Mouse (Mus musculus): ENCODE measurements around the gene Spata48. TPM values are rescaled to one million over a fixed set of nuclear protein-coding genes. Genes with fewer than 3 reads are reported as not detected.

The Spata48 gene
- total and polyA plus RNA-seq, 3 experiments: 0.15 to 1.1 TPM; not detected in 1

GRCm38 (mm10) chr11:11555563-11555962, 93.7 kb downstream of the Spata48 start:
- Histone ChIP-seq H3K4me3 (ENCODE audit: control insufficient read depth in 1 of 2, insufficient read depth in 1 of 2, low read depth in 2 of 2, low read length in 2 of 2) (no peak overlapping the region), H3K9ac (ENCODE audit: control insufficient read depth, low read depth, low read length, poor library complexity, severe bottlenecking) (no peak overlapping the region), H3K27me3 (ENCODE audit: control insufficient read depth in 1 of 2, insufficient read depth in 2 of 2, low read length in 2 of 2) (no peaks in the 10 kb centered on the region), H3K27ac (ENCODE audit: control insufficient read depth, low read depth, low read length) (no peak overlapping the region), H3K36me3 (ENCODE audit: control insufficient read depth in 1 of 2, insufficient read depth in 2 of 2, low read length in 2 of 2) (peaks cover 0 to 25% of the 10 kb centered on the region in 2 experiments; a peak in 2 of 4 replicates), H3K79me2 (ENCODE audit: control insufficient read depth, insufficient read depth, low read length, poor library complexity) (no peaks in the 10 kb centered on the region), H3K9me3 (replicated peaks; ENCODE audit: insufficient read depth, low read length) (no peaks in the 10 kb centered on the region), H3K4me1 (ENCODE audit: control insufficient read depth in 1 of 2, insufficient read depth in 2 of 2, low read length in 2 of 2) (peaks cover 23 to 29% of the 10 kb centered on the region in 2 experiments)
- TF ChIP-seq MEF2A (IDR thresholded peaks at IDR 0.05; ENCODE audit: extremely low read depth, insufficient replicate concordance, low read depth, low read length, poor library complexity, severe bottlenecking) (no peak), ZC3H11A (IDR thresholded peaks at IDR 0.05; ENCODE audit: low read depth, low read length) (no peak), HCFC1 (IDR thresholded peaks at IDR 0.05; ENCODE audit: low read depth, low read length) (no peak), UBTF (IDR thresholded peaks at IDR 0.05; ENCODE audit: borderline replicate concordance, insufficient read depth, low read depth, low read length) (no peak), CHD2 (IDR thresholded peaks at IDR 0.05; ENCODE audit: low read length) (no peak), SIN3A (IDR thresholded peaks at IDR 0.05; ENCODE audit: low read length) (no peak), GATA1 (IDR thresholded peaks at IDR 0.05; ENCODE audit: low read depth, low read length) (no peak), BHLHE40 (IDR thresholded peaks at IDR 0.05; ENCODE audit: borderline replicate concordance, low read depth, low read length) (no peak), USF2 (IDR thresholded peaks at IDR 0.05; ENCODE audit: borderline replicate concordance in 1 of 2, insufficient read depth in 1 of 2, low read depth in 1 of 2, low read length in 2 of 2) (no peak), KAT2A (conservative IDR thresholded peaks at IDR 0.05; ENCODE audit: low read depth, low read length) (no peak), ZMIZ1 (IDR thresholded peaks at IDR 0.05; ENCODE audit: low read depth, low read length) (no peak), EP300 (IDR thresholded peaks at IDR 0.05; ENCODE audit: low read depth in 1 of 2, low read length in 2 of 2) (no peak)
- DNase-seq (ENCODE audit: low read depth, low spot score): no peak

GRCm38 (mm10) chr11:11556186-11556585, 94.3 kb downstream of the Spata48 start:
- no peak overlapping the region for H3K4me3 ChIP-seq (ENCODE audit: control insufficient read depth in 1 of 2, insufficient read depth in 1 of 2, low read depth in 2 of 2, low read length in 2 of 2)
- no peak overlapping the region for H3K27ac ChIP-seq (ENCODE audit: control insufficient read depth, low read depth, low read length)
- no peaks in the 10 kb centered on the region for H3K27me3 ChIP-seq (ENCODE audit: control insufficient read depth in 1 of 2, insufficient read depth in 2 of 2, low read length in 2 of 2)
- no peak for DNase-seq (ENCODE audit: low read depth, low spot score)
- no peak overlapping the region for H3K9ac ChIP-seq (ENCODE audit: control insufficient read depth, low read depth, low read length, poor library complexity, severe bottlenecking)
- H3K36me3 ChIP-seq (ENCODE audit: control insufficient read depth in 1 of 2, insufficient read depth in 2 of 2, low read length in 2 of 2): peaks cover 0 to 25% of the 10 kb centered on the region in 2 experiments; a peak in 2 of 4 replicates
- H3K79me2 ChIP-seq (ENCODE audit: control insufficient read depth, insufficient read depth, low read length, poor library complexity): no peaks in the 10 kb centered on the region
- peaks cover 23 to 32% of the 10 kb centered on the region in 2 experiments for H3K4me1 ChIP-seq (ENCODE audit: control insufficient read depth in 1 of 2, insufficient read depth in 2 of 2, low read length in 2 of 2)
- no peaks in the 10 kb centered on the region for H3K9me3 ChIP-seq (replicated peaks; ENCODE audit: insufficient read depth, low read length)
- TF ChIP-seq POLR2AphosphoS2 (IDR thresholded peaks at IDR 0.05; ENCODE audit: low read length) (no peak), SIN3A (IDR thresholded peaks at IDR 0.05; ENCODE audit: low read length) (no peak), NRF1 (IDR thresholded peaks at IDR 0.05; ENCODE audit: insufficient read depth, low read depth, low read length, poor library complexity, severe bottlenecking) (no peak), USF1 (IDR thresholded peaks at IDR 0.05; ENCODE audit: low read depth, low read length) (no peak), ZNF384 (IDR thresholded peaks at IDR 0.05; ENCODE audit: low read depth, low read length) (no peak), POLR2A (IDR thresholded peaks at IDR 0.05; ENCODE audit: control insufficient read depth in 1 of 2, insufficient read depth in 1 of 2, low read depth in 1 of 2, low read length in 2 of 2, poor library complexity in 1 of 2) (no peak), EP300 (IDR thresholded peaks at IDR 0.05; ENCODE audit: low read depth in 1 of 2, low read length in 2 of 2) (no peak), BHLHE40 (IDR thresholded peaks at IDR 0.05; ENCODE audit: borderline replicate concordance, low read depth, low read length) (no peak), E2F4 (IDR thresholded peaks at IDR 0.05; ENCODE audit: borderline replicate concordance, low read depth, low read length) (no peak), TBP (IDR thresholded peaks at IDR 0.05; ENCODE audit: low read depth, low read length) (no peak), MAX (IDR thresholded peaks at IDR 0.05; ENCODE audit: low read length) (no peak), MYB (IDR thresholded peaks at IDR 0.05; ENCODE audit: low read depth, low read length) (no peak), JUND (IDR thresholded peaks at IDR 0.05; ENCODE audit: low read depth, low read length) (no peak), TCF12 (IDR thresholded peaks at IDR 0.05; ENCODE audit: low read depth, low read length) (no peak), HCFC1 (IDR thresholded peaks at IDR 0.05; ENCODE audit: low read depth, low read length) (no peak), CHD1 (IDR thresholded peaks at IDR 0.05; ENCODE audit: low read depth, low read length) (no peak), RCOR1 (IDR thresholded peaks at IDR 0.05; ENCODE audit: low read depth, low read length) (no peak), CHD2 (IDR thresholded peaks at IDR 0.05; ENCODE audit: low read length) (no peak), CTCF (IDR thresholded peaks at IDR 0.05 in 2 of 3, conservative IDR thresholded peaks at IDR 0.05 in 1 of 3; ENCODE audit: control insufficient read depth in 1 of 3, insufficient read depth in 1 of 3, low read depth in 2 of 3, low read length in 3 of 3, poor library complexity in 1 of 3, severe bottlenecking in 1 of 3) (no peak)
